Mouse (Mus musculus) adrenal gland, postnatal 14 days (tissue): Measurements from ENCODE around the gene Mcoln2. TPM values are rescaled to one million over a fixed set of nuclear protein-coding genes. Genes with fewer than 3 reads are reported as not detected.

Source experiments
- DNase-seq: peaks from one replicate; pipeline ENCODE4 v3.0.0; 2021; ENCODE audit warnings: mixed read lengths
- total RNA-seq: library from RNA; stranded (reverse); gene quantifications from 2 replicates; pipeline ENCODE4 v1.2.3, GENCODE M21; 2021

Gene Mcoln2
- total RNA-seq, 1 experiment from 2014 or later = 0.15 TPM

DNA sequence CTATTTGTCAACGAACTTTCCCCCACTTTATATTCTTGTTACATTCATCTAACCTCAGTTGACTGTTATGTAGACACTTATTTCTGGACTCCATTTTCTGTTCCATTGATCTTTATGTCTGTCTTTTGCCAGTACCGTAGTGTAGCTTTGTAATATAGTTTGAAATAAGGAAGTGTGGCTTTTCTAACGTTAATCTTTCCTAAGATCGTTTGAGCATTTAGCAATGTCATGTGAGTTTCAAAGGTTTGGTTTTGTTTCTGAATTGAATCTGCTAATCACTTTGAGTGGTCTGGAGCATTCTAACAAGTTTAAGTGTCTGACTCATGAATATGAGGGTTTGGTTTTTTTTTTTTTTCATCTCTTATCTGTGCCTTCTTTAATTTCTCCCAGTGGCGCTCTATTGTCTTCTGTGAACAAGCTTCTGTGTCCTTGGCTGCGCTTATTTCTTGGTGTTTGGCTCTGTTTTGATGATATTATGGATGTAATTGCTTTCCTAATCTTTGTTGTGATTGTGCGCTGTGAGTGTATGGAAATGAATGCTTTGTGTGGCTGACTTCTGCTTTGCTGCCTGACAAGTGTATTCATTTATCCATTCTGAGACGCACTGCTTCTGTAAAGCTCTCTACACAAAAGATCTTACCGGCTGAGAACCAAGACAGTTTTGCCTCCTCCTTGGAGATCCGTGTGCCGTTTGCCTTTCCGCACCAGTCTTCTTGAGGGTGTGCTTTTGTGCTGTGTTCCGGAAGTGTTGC, 79.1 kb downstream of the Mcoln2 start:
- DNase-seq = no peak

DNA sequence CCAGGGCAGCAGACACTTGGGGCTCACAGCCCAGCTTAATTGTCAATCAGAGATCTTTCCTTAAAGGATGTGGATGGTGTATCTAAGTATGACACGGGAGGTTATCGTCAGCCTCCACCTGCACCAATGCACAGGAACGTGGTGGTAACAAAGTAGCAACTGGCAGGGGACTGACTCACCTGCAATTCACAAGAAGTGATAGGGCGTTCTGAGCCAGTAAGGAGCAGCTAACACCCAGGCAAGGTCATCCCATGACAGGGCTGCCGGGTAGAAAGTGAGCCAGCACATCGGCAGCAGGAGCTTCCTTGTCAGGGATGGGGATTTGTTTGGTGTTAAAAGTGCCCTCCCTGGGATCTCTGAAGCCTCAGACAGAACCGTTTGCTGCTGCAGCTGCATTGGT, 83.1 kb downstream of the Mcoln2 start:
- DNase-seq = peak; percentile 14

- no peak for DNase-seq
These were observed 84.1 kb downstream of the Mcoln2 start for GRCm38 (mm10) chr3:146233741-146234140.

GRCm38 (mm10) chr3:146234530-146234929, 84.9 kb downstream of the Mcoln2 start:
- DNase-seq = no peak

DNA sequence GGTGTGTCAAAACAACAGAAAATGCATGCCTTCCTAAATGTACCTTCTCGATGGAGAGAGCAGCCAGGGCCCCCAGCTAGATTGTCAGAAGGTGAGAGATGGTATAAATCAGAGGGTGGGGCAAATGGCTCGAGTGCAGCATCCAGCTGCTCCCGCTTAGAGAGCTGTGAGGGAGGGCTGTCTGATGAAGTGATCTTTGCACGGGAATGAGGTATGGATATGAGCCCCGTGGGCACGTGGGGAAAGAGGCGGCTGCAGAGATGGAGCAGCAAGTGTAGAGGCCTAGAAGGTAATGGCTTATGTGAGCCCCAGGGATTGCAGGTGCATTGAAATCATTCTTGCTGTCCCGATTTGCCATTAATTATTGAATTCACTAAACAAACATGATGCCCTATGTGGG, 86.6 kb downstream of the Mcoln2 start:
- no peak for DNase-seq

DNA sequence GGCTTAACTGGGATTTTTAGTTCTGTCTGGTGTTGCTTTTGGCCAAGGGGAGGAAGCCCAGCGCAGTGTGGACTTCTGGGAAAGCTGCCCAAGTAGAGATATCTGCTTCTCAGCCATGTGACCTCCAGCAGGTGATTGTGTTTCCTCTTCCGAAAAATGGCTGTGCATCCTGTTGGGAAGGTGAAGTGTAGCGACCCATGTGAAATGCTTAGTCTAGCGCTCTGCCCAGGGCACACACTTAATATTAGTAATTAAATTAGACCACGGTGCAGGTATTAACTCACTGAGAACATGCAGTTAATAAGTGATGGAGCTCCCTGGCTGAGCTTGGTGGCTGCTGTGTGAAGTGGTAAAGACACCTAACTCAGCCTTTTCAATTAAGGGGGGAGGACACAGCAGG, 88.0 kb downstream of the Mcoln2 start:
- no peak for DNase-seq

- no peak for DNase-seq
These were observed 95.0 kb downstream of the Mcoln2 start for GRCm38 (mm10) chr3:146244630-146245029.

Other genes with a start within 250 kb of the Mcoln2 start
- gene Bcl10, start 227.0 kb upstream of the Mcoln2 start, total RNA-seq = 25.7 and 26.0 TPM in 2 replicates
- gene 2410004B18Rik, start 211.8 kb upstream of the Mcoln2 start, total RNA-seq = 22.2 and 30.6 TPM in 2 replicates
- gene Syde2, start 162.0 kb upstream of the Mcoln2 start, total RNA-seq = 4.9 and 7.2 TPM in 2 replicates
- 0.33 TPM in 1 of 2 replicates, not detected in the other for gene Wdr63, start 41.7 kb upstream of the Mcoln2 start, total RNA-seq
- 1.3 TPM in 1 of 2 replicates, not detected in the other for gene Mcoln3, start 32.4 kb upstream of the Mcoln2 start, total RNA-seq
- 0.30 and 0.41 TPM in 2 replicates for gene Lpar3, start 71.1 kb downstream of the Mcoln2 start, total RNA-seq